Mouse (Mus musculus) splenic B cell, adult 2 months (primary cell): ENCODE data around the gene Btrc.
A peak's percentile ranks its signal among the peaks of the same experiment; 100 is the strongest.
"Not testable (repeated sequence)": the region's sequence is repeated elsewhere in the genome, so short reads cannot be mapped to it uniquely, and the experiment has no call there.

Experiments
- DNase-seq: peaks from one replicate; pipeline ENCODE4 v3.0.0-alpha.2; 2011; ENCODE audit warnings: low read depth, low spot score
- H3K27me3 ChIP-seq: 2 replicates; pipeline ENCODE4 v1.6.1; 2012; ENCODE audit warnings: mild to moderate bottlenecking, low read length, moderate library complexity, mixed read lengths; ENCODE audit not compliant: control insufficient read depth, poor library complexity, insufficient read depth, severe bottlenecking
- H3K36me3 ChIP-seq: 2 replicates; pipeline ENCODE4 v1.6.1; 2012; ENCODE audit warnings: mild to moderate bottlenecking, low read length, moderate library complexity, mixed read lengths; ENCODE audit not compliant: control insufficient read depth, poor library complexity, insufficient read depth, severe bottlenecking

The Btrc gene

GRCm38 (mm10) chr19:45363384-45363926, at the start of gene Btrc:
Btrc (plus strand) TSS chr19:45363734.
- Histone ChIP-seq H3K27me3 (no peaks in the 10 kb centered on the region), H3K36me3 (no peaks in the 10 kb centered on the region)
- DNase-seq: peak; percentile 100

- no peak for DNase-seq
- Histone ChIP-seq H3K36me3 (no peaks in the 10 kb centered on the region), H3K27me3 (no peaks in the 10 kb centered on the region)
Measured at GRCm38 (mm10) chr19:45317473-45317882, 46.1 kb upstream of the Btrc start.

DNA sequence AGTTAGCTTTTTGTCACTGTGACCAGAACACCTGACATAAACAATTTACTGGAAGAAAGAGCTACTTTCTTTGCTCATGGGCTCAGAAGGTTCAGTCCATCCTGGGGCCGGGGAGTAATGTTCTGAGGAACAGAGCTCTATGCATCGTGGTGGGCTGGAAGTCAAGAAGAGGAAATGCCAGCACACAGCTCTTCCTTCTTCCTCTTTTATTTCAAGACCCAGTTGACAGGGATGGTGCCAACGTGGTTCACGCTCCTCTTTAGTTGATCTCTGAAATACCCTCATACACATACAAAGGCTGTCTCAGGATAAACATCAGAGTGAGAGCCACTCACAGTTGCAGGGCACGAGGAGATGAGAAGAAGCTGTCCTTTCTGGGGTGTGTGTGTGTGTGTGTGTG, 42.5 kb upstream of the Btrc start:
- Histone ChIP-seq H3K27me3 (no peaks in the 10 kb centered on the region), H3K36me3 (no peaks in the 10 kb centered on the region)
- DNase-seq: no peak

DNA sequence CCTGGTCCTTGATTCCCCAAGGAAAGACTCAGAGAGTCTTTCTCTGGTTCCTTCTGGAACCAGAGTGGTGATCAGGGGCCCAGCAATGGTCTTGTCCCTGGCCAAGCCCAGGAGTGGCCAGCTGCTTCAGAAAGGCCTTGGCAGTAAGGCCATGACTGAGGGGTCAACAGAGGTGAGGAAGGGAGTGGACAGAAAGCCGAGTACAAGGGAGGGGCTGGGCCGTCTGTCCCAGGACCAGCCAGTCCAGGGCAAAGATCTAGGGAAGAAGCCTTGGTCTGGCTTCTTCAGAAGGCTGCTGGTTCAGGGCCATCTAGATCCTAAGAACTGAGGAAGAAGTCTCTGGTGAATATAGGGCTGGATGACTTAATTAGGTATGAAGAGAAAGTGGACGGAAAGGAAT, 34.5 kb upstream of the Btrc start:
- no peak for DNase-seq
- H3K36me3 ChIP-seq: no peaks in the 10 kb centered on the region
- no peaks in the 10 kb centered on the region for H3K27me3 ChIP-seq

GRCm38 (mm10) chr19:45329748-45330298, 33.7 kb upstream of the Btrc start:
- DNase-seq: no peak
- no peaks in the 10 kb centered on the region for H3K27me3 ChIP-seq
- no peaks in the 10 kb centered on the region for H3K36me3 ChIP-seq

- DNase-seq: no peak
- H3K36me3 ChIP-seq: no peaks in the 10 kb centered on the region
Measured at GRCm38 (mm10) chr19:45336718-45337117, 26.8 kb upstream of the Btrc start.

DNA sequence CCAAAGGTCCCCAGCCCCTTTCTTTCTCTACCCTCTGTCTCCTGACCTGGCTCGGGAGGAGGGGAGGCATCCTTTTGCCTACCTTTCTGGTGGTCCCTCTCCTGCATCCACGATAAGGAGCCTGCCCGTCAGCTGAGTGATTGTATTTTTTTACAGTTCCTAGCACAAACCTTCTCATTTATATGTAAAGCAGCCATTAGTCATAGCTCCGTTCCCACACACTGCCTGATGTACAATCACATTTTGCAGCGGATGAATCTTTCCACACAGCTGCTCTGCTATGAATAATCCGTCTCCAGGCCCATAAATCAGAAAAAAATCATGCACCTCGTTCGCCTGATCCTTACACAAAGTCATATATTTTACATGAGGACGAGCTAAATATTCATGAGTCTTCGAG, 25.4 kb upstream of the Btrc start:
- H3K27me3 ChIP-seq: no peaks in the 10 kb centered on the region; the same call in 1 of the 2 replicates
- no peaks in the 10 kb centered on the region for H3K36me3 ChIP-seq
- no peak for DNase-seq

More at GRCm38 (mm10) chr19:45336718-45337117, 26.8 kb upstream of the Btrc start:
- no peaks in the 10 kb centered on the region; the same call in 1 of the 2 replicates for H3K27me3 ChIP-seq

GRCm38 (mm10) chr19:45343941-45344340, 19.6 kb upstream of the Btrc start:
- DNase-seq: no peak
- no peaks in the 10 kb centered on the region for H3K36me3 ChIP-seq
- H3K27me3 ChIP-seq: no peaks in the 10 kb centered on the region

DNA sequence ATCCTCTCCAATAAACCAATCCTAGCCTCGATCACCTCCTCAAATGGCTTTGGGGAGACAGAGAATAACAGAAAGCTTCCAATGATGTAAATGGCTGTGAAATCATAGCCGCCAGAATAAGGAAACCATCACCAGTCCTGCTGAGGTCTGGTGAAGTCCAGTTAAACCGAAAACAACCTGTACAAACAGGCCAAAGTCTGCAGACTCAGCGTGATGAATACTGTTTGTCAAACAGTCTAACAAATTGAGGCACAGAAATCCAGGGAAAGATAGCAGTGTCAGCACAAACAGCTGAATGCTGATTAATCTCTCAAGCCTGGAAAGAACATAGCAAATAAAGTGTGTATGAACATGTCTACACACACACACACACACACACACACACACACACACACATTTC, 15.3 kb upstream of the Btrc start:
- DNase-seq: no peak
- H3K27me3 ChIP-seq: no peaks in the 10 kb centered on the region
- no peaks in the 10 kb centered on the region for H3K36me3 ChIP-seq

DNA sequence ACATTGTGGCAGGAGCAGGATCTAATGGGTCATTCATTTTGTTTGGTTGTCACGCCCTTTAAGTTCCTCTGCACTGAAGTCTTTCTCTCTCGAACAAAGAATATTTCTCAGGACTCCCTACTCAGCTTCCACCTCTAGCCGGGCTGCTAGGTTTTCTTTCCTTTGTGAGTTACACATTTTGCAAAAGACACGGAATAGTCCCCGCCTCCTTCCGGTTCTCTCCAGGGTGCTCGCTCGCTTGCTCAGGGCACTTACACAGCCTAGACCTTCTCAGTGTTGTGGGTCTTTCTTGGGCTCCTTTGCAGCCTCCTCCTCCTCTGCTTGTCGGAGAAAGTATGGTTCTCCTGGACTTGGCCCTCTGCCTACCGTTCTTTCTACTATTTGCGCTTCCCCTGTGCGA, 13.1 kb upstream of the Btrc start:
- no peak for DNase-seq
- no peaks in the 10 kb centered on the region for H3K27me3 ChIP-seq
- H3K36me3 ChIP-seq: no peaks in the 10 kb centered on the region

- not testable (repeated sequence) for H3K27me3 ChIP-seq, H3K36me3 ChIP-seq, DNase-seq
Measured at GRCm38 (mm10) chr19:45352706-45353105, 10.8 kb upstream of the Btrc start.

- no peak for DNase-seq
- Histone ChIP-seq H3K27me3 (no peaks in the 10 kb centered on the region; the same call in 1 of the 2 replicates), H3K36me3 (no peaks in the 10 kb centered on the region)
Measured at GRCm38 (mm10) chr19:45355678-45356077, 7.9 kb upstream of the Btrc start.

GRCm38 (mm10) chr19:45356868-45357267, 6.7 kb upstream of the Btrc start:
- not testable (repeated sequence) for H3K27me3 ChIP-seq, H3K36me3 ChIP-seq, DNase-seq

DNA sequence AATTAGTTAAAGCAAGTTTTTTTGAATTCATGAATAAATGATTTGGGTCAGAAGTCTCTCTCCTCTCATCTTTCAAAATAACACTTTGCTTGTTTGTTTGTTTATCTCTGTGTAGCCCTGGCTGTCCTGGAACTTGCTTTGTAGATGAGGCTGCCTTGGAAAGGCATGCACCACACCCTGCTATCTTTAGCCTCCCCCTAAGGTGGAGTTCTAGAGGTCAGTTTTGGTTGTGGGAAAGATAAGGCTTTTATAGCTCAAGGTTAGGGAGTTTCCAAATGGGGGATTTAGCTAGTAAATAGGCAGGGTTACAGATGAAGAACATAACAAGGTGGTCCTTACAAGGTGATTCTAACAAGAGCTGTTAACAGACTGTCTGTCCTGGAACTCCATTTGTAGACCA, 3.0 kb upstream of the Btrc start:
- no peak for DNase-seq
- no peaks in the 10 kb centered on the region for H3K36me3 ChIP-seq
- H3K27me3 ChIP-seq: no peaks in the 10 kb centered on the region; the same call in 1 of the 2 replicates

- no peaks in the 10 kb centered on the region for H3K27me3 ChIP-seq
- H3K36me3 ChIP-seq: no peaks in the 10 kb centered on the region
- no peak for DNase-seq
Measured at GRCm38 (mm10) chr19:45363933-45364391, 428 bp downstream of the Btrc start.

DNA sequence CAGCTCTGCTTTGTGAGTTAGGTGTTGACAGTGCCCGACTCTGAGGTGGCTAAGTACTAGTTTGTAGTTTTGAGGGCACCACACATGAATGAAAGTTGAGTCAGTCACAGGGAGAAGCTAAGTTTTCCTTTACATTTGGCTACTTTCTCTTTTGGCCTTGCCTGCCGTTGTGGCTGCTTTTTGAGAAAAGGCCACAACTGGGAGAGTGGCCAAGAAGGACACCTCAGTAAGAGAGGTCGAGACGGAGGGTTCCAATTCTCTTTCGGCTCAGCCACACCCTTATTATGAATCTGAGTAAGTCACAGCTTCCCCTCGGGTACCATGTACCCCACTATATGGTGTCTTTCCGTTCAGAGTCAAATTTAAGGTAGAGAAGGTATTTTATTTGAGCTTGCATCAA, 3.1 kb downstream of the Btrc start:
- Histone ChIP-seq H3K27me3 (no peaks in the 10 kb centered on the region), H3K36me3 (no peaks in the 10 kb centered on the region)
- no peak for DNase-seq
